Mouse (Mus musculus): Measurements from ENCODE around the gene Spred2. TPM values are rescaled to one million over a fixed set of nuclear protein-coding genes. Genes with fewer than 3 reads are reported as not detected.
A peak's percentile ranks its signal among the peaks of the same experiment; 100 is the strongest.

The Spred2 gene
- 10 to 100 TPM; 88.2 to 89.4 TPM for total RNA-seq (2021)
- long read RNA-seq, experiment 1, partial matches to known transcripts, result 1 of 21 reads
- long read RNA-seq, experiment 1, other reads (novel, unspliced or antisense), result 19 of 21 reads
- long read RNA-seq, experiment 2, partial matches to known transcripts, result 0 of 16 reads
- long read RNA-seq, experiment 2, other reads (novel, unspliced or antisense), result 15 of 16 reads

- H3K27ac ChIP-seq, result peak within 1 kb of the TSS; percentile 99
- H3K4me3 ChIP-seq, result peak within 1 kb of the TSS; percentile 97
- DNase-seq (ENCODE audit: low spot score in 2 of 2), result peak; percentile 85 to 91
- TF ChIP-seq CTCF (conservative IDR thresholded peaks at IDR 0.05), result peak; percentile 64
These were observed at the start of gene Spred2 for GRCm38 (mm10) chr11:19923888-19924756. Gene Spred2 (plus strand): TSS chr11:19924375.

- Histone ChIP-seq H3K27ac (no peak overlapping the region), H3K4me3 (no peak overlapping the region)
- no peak for TF ChIP-seq CTCF (conservative IDR thresholded peaks at IDR 0.05)
- no peak for DNase-seq (ENCODE audit: low spot score in 2 of 2)
These were observed 48.6 kb upstream of the Spred2 start for GRCm38 (mm10) chr11:19875551-19875950.

GRCm38 (mm10) chr11:19875964-19876363 lies 48.2 kb upstream of the Spred2 start:
- Histone ChIP-seq H3K27ac (no peak overlapping the region), H3K4me3 (no peak overlapping the region)
- DNase-seq (ENCODE audit: low spot score in 2 of 2), result no peak
- no peak for TF ChIP-seq CTCF (conservative IDR thresholded peaks at IDR 0.05)

GRCm38 (mm10) chr11:19877239-19877915 lies 46.8 kb upstream of the Spred2 start:
- no peak for DNase-seq (ENCODE audit: low spot score in 2 of 2)
- TF ChIP-seq CTCF (conservative IDR thresholded peaks at IDR 0.05), result no peak
- H3K27ac ChIP-seq, result no peak overlapping the region
- H3K4me3 ChIP-seq, result no peak overlapping the region

GRCm38 (mm10) chr11:19881342-19881741 lies 42.8 kb upstream of the Spred2 start:
- Histone ChIP-seq H3K27ac (no peak overlapping the region), H3K4me3 (no peak overlapping the region)
- DNase-seq (ENCODE audit: low spot score in 2 of 2), result no peak
- no peak for TF ChIP-seq CTCF (conservative IDR thresholded peaks at IDR 0.05)

- H3K27ac ChIP-seq, result no peak overlapping the region
- no peak for TF ChIP-seq CTCF (conservative IDR thresholded peaks at IDR 0.05)
These were observed 33.3 kb upstream of the Spred2 start for GRCm38 (mm10) chr11:19890700-19891406.

GRCm38 (mm10) chr11:19893233-19893632 lies 30.9 kb upstream of the Spred2 start:
- Histone ChIP-seq H3K4me3 (no peak overlapping the region), H3K27ac (no peak overlapping the region)
- no peak for DNase-seq (ENCODE audit: low spot score in 2 of 2)
- no peak for TF ChIP-seq CTCF (conservative IDR thresholded peaks at IDR 0.05)

More at GRCm38 (mm10) chr11:19890700-19891406, 33.3 kb upstream of the Spred2 start:
- H3K4me3 ChIP-seq, result no peak overlapping the region
- no peak for DNase-seq (ENCODE audit: low spot score in 2 of 2)

- peak; percentile 91 to 92 for DNase-seq (ENCODE audit: low spot score in 2 of 2)
- Histone ChIP-seq H3K4me3 (no peak overlapping the region), H3K27ac (0 out of 2 replicates have a peak overlapping the region, but pooled peaks have one; percentile 46)
- no peak for TF ChIP-seq CTCF (conservative IDR thresholded peaks at IDR 0.05)
These were observed 24.6 kb upstream of the Spred2 start for GRCm38 (mm10) chr11:19899621-19900020.

- TF ChIP-seq CTCF (conservative IDR thresholded peaks at IDR 0.05), result no peak
- no peak overlapping the region for H3K27ac ChIP-seq
- DNase-seq (ENCODE audit: low spot score in 2 of 2), result peak in 1 of 2 experiments; percentile 17
- no peak overlapping the region for H3K4me3 ChIP-seq
These were observed 23.5 kb upstream of the Spred2 start for GRCm38 (mm10) chr11:19900712-19901111.

GRCm38 (mm10) chr11:19911216-19911615 lies 13.0 kb upstream of the Spred2 start:
- no peak for DNase-seq (ENCODE audit: low spot score in 2 of 2)
- TF ChIP-seq CTCF (conservative IDR thresholded peaks at IDR 0.05), result no peak
- Histone ChIP-seq H3K4me3 (no peak overlapping the region), H3K27ac (no peak overlapping the region)

- Histone ChIP-seq H3K4me3 (no peak overlapping the region), H3K27ac (no peak overlapping the region)
- TF ChIP-seq CTCF (conservative IDR thresholded peaks at IDR 0.05), result no peak
- no peak for DNase-seq (ENCODE audit: low spot score in 2 of 2)
These were observed 12.0 kb upstream of the Spred2 start for GRCm38 (mm10) chr11:19912179-19912578.

- no peak for DNase-seq (ENCODE audit: low spot score in 2 of 2)
- H3K27ac ChIP-seq, result no peak overlapping the region
- peak; percentile 51 for TF ChIP-seq CTCF (conservative IDR thresholded peaks at IDR 0.05)
- H3K4me3 ChIP-seq, result no peak overlapping the region
These were observed 11.5 kb upstream of the Spred2 start for GRCm38 (mm10) chr11:19912661-19913060.
